Mouse (Mus musculus) frontal cortex, postnatal 10 days (tissue): Measurements from ENCODE around the gene Bmp8a.
"Not testable (repeated sequence)": the region's sequence is repeated elsewhere in the genome, so short reads cannot be mapped to it uniquely, and the experiment has no call there.

Source experiments
- DNase-seq, 2 experiments: peaks; one replicate each; pipeline ENCODE4 v3.0.0; 2022; ENCODE audit warnings: low spot score in 2 of 2, mixed read lengths in 1 of 2

The Bmp8a gene

GRCm38 (mm10) chr4:123331326-123331725, 11.7 kb downstream of the Bmp8a start:
- DNase-seq: no peak

GRCm38 (mm10) chr4:123328946-123329345, 14.1 kb downstream of the Bmp8a start:
- no peak for DNase-seq

GRCm38 (mm10) chr4:123327630-123328029, 15.4 kb downstream of the Bmp8a start:
- no peak for DNase-seq

GRCm38 (mm10) chr4:123326087-123326486, 17.0 kb downstream of the Bmp8a start:
- DNase-seq: no peak

- DNase-seq: no peak
Observed at GRCm38 (mm10) chr4:123323534-123323933, 19.5 kb downstream of the Bmp8a start, which contains the start of gene Oxct2a. Oxct2a (minus strand) TSS chr4:123323634.

DNA sequence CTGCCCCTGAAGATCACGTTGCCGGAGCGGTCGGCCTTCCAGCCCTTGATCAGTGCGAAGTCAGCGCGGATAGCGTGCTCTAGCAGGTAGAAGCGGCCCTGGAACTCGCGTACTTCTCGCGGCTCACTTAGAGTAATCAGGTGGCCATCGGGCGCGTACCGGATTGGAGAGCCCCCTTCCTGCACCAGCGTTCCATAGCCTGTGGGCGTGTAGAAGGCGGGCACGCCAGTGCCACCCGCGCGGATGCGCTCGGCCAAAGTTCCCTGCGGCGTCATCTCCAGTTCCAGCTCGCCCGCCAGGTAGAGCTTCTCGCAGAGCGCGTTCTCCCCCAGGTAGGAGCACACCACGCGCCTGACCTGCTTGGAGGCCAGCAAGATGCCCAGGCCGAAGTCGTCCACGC, 20.1 kb downstream of the Bmp8a start:
- not testable (repeated sequence) for DNase-seq

DNA sequence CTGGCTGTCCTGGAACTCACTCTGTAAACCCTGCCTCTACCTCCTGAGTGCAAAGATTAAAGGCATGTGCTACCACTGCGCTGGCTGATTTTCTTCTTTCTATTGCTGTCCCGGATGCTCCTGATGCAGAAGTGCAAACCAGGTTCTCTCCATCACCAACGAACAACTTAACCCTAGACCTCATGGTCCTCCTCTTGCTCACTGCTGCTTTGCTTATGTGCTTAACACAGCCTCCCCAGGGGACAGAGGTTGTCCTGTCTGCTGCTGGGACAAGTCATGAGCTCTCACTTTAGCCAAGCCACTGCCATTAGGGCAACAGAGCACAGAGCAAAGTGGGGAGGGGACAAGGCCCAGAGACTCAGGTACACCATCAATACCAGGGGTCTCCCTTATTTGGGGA, 28.6 kb downstream of the Bmp8a start:
- no peak for DNase-seq

- DNase-seq: no peak
Observed at GRCm38 (mm10) chr4:123313010-123313409, 30.0 kb downstream of the Bmp8a start.

GRCm38 (mm10) chr4:123311845-123312244, 31.2 kb downstream of the Bmp8a start:
- no peak for DNase-seq

- DNase-seq: no peak
Observed at GRCm38 (mm10) chr4:123308292-123308691, 34.8 kb downstream of the Bmp8a start.

GRCm38 (mm10) chr4:123306999-123307398, 36.1 kb downstream of the Bmp8a start:
- no peak for DNase-seq

GRCm38 (mm10) chr4:123305789-123306188, 37.3 kb downstream of the Bmp8a start:
- DNase-seq: no peak

- DNase-seq: no peak
Observed at GRCm38 (mm10) chr4:123298980-123299670, 43.9 kb downstream of the Bmp8a start.

DNA sequence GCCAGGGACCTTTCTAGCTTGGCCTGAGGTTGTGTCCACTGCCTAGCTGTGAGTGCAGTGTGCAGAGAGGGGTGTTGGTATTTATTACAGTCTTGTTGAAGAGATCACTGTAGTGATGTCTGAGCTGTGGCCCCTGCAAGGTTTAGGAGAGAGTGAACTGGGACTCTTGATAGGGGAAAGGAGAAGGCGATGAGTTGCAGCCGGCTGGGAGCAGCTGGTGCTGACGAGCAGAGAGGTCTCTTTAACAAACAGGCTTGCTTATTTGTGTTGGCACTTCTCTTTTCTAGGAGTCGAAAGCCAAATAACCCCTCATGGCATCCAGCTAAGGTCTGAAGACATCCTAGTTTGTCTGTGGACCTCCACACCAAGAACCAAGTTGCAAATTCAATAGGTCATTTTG, 44.8 kb downstream of the Bmp8a start:
- no peak for DNase-seq

DNA sequence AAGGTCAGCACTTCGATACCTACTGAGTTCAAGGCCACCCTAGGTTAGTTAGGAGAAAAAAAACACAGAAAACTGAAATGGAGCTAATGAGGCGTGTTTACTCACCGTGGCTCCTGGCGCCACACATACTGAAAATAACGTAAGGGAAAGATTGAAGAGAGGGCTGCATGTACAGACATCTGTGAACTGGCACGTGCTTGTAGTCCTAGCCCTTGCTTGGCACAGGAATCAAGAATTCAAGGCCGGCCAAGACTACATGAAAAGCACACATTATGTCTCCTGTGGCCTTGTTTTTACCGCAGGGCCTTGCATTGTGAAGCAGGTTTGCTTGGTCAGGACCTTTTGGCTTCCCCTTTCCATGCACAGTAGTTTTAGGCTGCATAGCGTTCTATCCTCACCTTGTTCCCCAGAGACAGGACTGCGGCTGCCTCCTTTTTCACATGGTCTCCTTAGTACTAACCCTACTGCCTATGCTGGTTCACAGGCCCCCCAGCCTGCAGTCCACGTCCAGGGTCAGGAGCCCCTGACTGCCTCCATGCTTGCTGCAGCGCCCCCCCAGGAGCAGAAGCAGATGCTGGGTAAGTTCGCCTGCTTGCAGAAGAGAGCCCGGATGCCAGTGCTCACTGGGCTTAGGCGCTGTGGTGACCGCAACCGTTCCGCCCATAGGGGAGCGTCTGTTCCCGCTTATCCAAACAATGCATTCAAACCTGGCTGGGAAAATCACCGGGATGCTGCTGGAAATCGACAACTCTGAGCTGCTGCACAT, 45.7 kb downstream of the Bmp8a start:
- DNase-seq: no peak

DNA sequence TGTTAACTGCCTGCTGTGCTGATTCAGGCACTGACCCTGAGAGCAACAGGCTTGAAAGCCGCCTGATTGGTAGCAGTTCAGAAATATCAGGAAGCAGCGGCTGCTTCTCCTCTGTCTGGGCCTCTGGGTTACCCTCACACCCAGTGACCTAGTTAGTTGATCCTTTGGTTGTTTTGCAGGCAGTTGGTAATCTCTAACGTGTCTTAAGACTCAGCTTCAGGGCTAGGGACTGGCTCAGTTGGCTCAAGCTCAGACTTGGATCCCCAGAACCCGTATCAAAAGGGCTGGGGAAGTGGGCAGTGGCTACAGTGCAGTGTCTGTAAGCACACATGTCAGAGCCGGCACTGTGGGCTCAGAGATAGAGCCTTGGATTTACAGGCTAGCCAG, 46.9 kb downstream of the Bmp8a start:
- DNase-seq: no peak

GRCm38 (mm10) chr4:123295516-123296147, 47.4 kb downstream of the Bmp8a start:
- no peak for DNase-seq

- DNase-seq: not testable (repeated sequence)
Observed at GRCm38 (mm10) chr4:123295026-123295425, 48.0 kb downstream of the Bmp8a start.

- no peak for DNase-seq
Observed at GRCm38 (mm10) chr4:123293661-123294443, 49.2 kb downstream of the Bmp8a start.

GRCm38 (mm10) chr4:123292989-123293388, 50.1 kb downstream of the Bmp8a start:
- DNase-seq: no peak

DNA sequence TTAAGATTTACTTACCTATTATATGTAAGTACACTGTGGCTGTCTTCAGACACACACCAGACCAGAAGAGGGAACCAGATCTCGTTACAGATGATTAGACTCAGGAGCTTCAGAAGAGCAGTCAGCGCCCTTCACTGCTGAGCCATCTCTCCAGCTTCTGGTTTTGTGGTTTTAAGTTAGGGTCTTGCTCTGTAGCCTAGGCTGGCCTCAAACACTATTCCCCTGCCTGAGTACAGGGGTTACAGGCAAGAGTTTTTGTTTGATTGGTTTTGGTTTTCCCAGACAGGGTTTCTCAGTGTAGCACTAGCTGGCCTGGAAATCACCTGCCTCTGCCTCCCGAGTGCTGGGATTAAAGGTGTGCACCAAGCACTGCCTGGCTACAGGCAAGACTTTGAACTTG, 50.7 kb downstream of the Bmp8a start:
- DNase-seq: no peak

- DNase-seq: no peak
Observed at GRCm38 (mm10) chr4:123289038-123289437, 54.0 kb downstream of the Bmp8a start.
